Mouse (Mus musculus): ENCODE data around the gene Ndrg4.

The Ndrg4 gene

GRCm38 (mm10) chr8:95677591-95678023 lies 827 bp downstream of the Ndrg4 start:
- in situ Hi-C loops (cut with MboI; ENCODE audit: unreplicated experiment in 2 of 2), result loop anchor here in 1 of 2 experiments (25.0 kb wide), 1 partner anchor 740 kb away; no protein-coding TSS in a partner anchor

GRCm38 (mm10) chr8:95678024-95678611 lies 1.3 kb downstream of the Ndrg4 start:
- in situ Hi-C loops (cut with MboI; ENCODE audit: unreplicated experiment in 2 of 2), result loop anchor here in 1 of 2 experiments (25.0 kb wide), 1 partner anchor 741 kb away; no protein-coding TSS in a partner anchor

GRCm38 (mm10) chr8:95688073-95688672 lies 11.4 kb downstream of the Ndrg4 start:
- in situ Hi-C loops (cut with MboI; ENCODE audit: unreplicated experiment in 2 of 2), result loop anchor here (10.0 to 25.0 kb wide), 2 partner anchors 73 to 751 kb away; no protein-coding TSS in a partner anchor

- in situ Hi-C loops (cut with MboI; ENCODE audit: unreplicated experiment in 2 of 2), result loop anchor here (10.0 to 25.0 kb wide), 3 partner anchors 336 to 754 kb away; partner anchors contain the start of gene Mmp15 (in 1 of the 2)
Measured at GRCm38 (mm10) chr8:95690929-95691541, 14.3 kb downstream of the Ndrg4 start.

- in situ Hi-C loops (cut with MboI; ENCODE audit: unreplicated experiment in 2 of 2), result loop anchor here (5.0 to 25.0 kb wide), 7 partner anchors 92 to 757 kb away; partner anchors contain the start of gene Mmp15 (in 1 of the 2)
Measured at GRCm38 (mm10) chr8:95694631-95695030, 17.9 kb downstream of the Ndrg4 start.

GRCm38 (mm10) chr8:95696661-95697060 lies 19.9 kb downstream of the Ndrg4 start:
- in situ Hi-C loops (cut with MboI; ENCODE audit: unreplicated experiment in 2 of 2), result loop anchor here (5.0 to 25.0 kb wide), 7 partner anchors 94 to 759 kb away; partner anchors contain the start of gene Mmp15 (in 1 of the 2)

- in situ Hi-C loops (cut with MboI; ENCODE audit: unreplicated experiment in 2 of 2), result loop anchor here (5.0 to 25.0 kb wide), 7 partner anchors 95 to 760 kb away; partner anchors contain the start of gene Mmp15 (in 1 of the 2)
Measured at GRCm38 (mm10) chr8:95697128-95697527, 20.3 kb downstream of the Ndrg4 start.

- in situ Hi-C loops (cut with MboI; ENCODE audit: unreplicated experiment in 2 of 2), result loop anchor here (5.0 to 25.0 kb wide), 7 partner anchors 96 to 761 kb away; partner anchors contain the start of gene Mmp15 (in 1 of the 2)
Measured at GRCm38 (mm10) chr8:95698179-95698578, 21.4 kb downstream of the Ndrg4 start.

GRCm38 (mm10) chr8:95700282-95700681 lies 23.5 kb downstream of the Ndrg4 start:
- in situ Hi-C loops (cut with MboI; ENCODE audit: unreplicated experiment in 2 of 2), result loop anchor here in 1 of 2 experiments (10.0 kb wide), 1 partner anchor 215 kb away; no protein-coding TSS in a partner anchor

GRCm38 (mm10) chr8:95701809-95702208 lies 25.0 kb downstream of the Ndrg4 start:
- in situ Hi-C loops (cut with MboI; ENCODE audit: unreplicated experiment in 2 of 2), result loop anchor here in 1 of 2 experiments (10.0 kb wide), 1 partner anchor 213 kb away; no protein-coding TSS in a partner anchor

GRCm38 (mm10) chr8:95702480-95703446 lies 26.0 kb downstream of the Ndrg4 start:
- in situ Hi-C loops (cut with MboI; ENCODE audit: unreplicated experiment in 2 of 2), result loop anchor here in 1 of 2 experiments (10.0 kb wide), 1 partner anchor 212 kb away; no protein-coding TSS in a partner anchor

GRCm38 (mm10) chr8:95703461-95704260 lies 26.9 kb downstream of the Ndrg4 start:
- in situ Hi-C loops (cut with MboI; ENCODE audit: unreplicated experiment in 2 of 2), result loop anchor here in 1 of 2 experiments (10.0 kb wide), 1 partner anchor 211 kb away; no protein-coding TSS in a partner anchor

GRCm38 (mm10) chr8:95704538-95704937 lies 27.8 kb downstream of the Ndrg4 start:
- in situ Hi-C loops (cut with MboI; ENCODE audit: unreplicated experiment in 2 of 2), result loop anchor here in 1 of 2 experiments (10.0 kb wide), 1 partner anchor 210 kb away; no protein-coding TSS in a partner anchor

- in situ Hi-C loops (cut with MboI; ENCODE audit: unreplicated experiment in 2 of 2), result loop anchor here (5.0 to 10.0 kb wide), 3 partner anchors 123 to 208 kb away; no protein-coding TSS in a partner anchor
Measured at GRCm38 (mm10) chr8:95709579-95709978, 32.8 kb downstream of the Ndrg4 start.

GRCm38 (mm10) chr8:95711029-95711428 lies 34.2 kb downstream of the Ndrg4 start:
- in situ Hi-C loops (cut with MboI; ENCODE audit: unreplicated experiment in 2 of 2), result loop anchor here in 1 of 2 experiments (5.0 kb wide), 1 partner anchor 121 kb away; no protein-coding TSS in a partner anchor

- in situ Hi-C loops (cut with MboI; ENCODE audit: unreplicated experiment in 2 of 2), result loop anchor here in 1 of 2 experiments (5.0 kb wide), 1 partner anchor 120 kb away; no protein-coding TSS in a partner anchor
Measured at GRCm38 (mm10) chr8:95712395-95712794, 35.6 kb downstream of the Ndrg4 start.

GRCm38 (mm10) chr8:95713100-95714010 lies 36.6 kb downstream of the Ndrg4 start:
- in situ Hi-C loops (cut with MboI; ENCODE audit: unreplicated experiment in 2 of 2), result loop anchor here in 1 of 2 experiments (5.0 kb wide), 1 partner anchor 119 kb away; no protein-coding TSS in a partner anchor

All from v-Abl transformed pro-B cells (cell line).